Mouse (Mus musculus) limb, embryonic 11.5 days (tissue): ENCODE results near the gene Zbtb5. TPM values are rescaled to one million over a fixed set of nuclear protein-coding genes. Genes with fewer than 3 reads are reported as not detected.
A peak's percentile ranks its signal among the peaks of the same experiment; 100 is the strongest.
"Not testable (repeated sequence)": the region's sequence is repeated elsewhere in the genome, so short reads cannot be mapped to it uniquely, and the experiment has no call there.

ENCODE experiments used
- ATAC-seq: fragments of 200-750 bp; cut with Nextera tagmentation; 2 replicates; pipeline ENCODE4 v1.8.0; 2017; ENCODE audit warnings: low read depth; ENCODE audit not compliant: insufficient number of reproducible peaks, low FRiP score, low TSS enrichment
- DNase-seq: peaks from one replicate; pipeline ENCODE4 v3.0.0-alpha.2; 2015; ENCODE audit warnings: low spot score
- H3K27ac ChIP-seq: fragments of 300-500 bp; sonication (generic); replicated peaks from 2 replicates; pipeline ENCODE4 v1.5.1; 2014; ENCODE audit warnings: low read depth, mild to moderate bottlenecking, low read length
- H3K27me3 ChIP-seq: fragments of 300-500 bp; sonication (generic); 2 replicates; pipeline ENCODE4 v1.6.1; 2014; ENCODE audit warnings: mild to moderate bottlenecking, low read length, mixed read lengths; ENCODE audit not compliant: control insufficient read depth, insufficient read depth
- H3K36me3 ChIP-seq: fragments of 300-500 bp; sonication (generic); 2 replicates; pipeline ENCODE4 v1.6.1; 2014; ENCODE audit warnings: mild to moderate bottlenecking, low read length, moderate library complexity, mixed read lengths; ENCODE audit not compliant: control insufficient read depth, insufficient read depth
- H3K4me1 ChIP-seq: fragments of 300-500 bp; sonication (generic); 2 replicates; pipeline ENCODE4 v1.6.1; 2014; ENCODE audit warnings: low read length, mixed read lengths; ENCODE audit not compliant: control insufficient read depth, insufficient read depth
- H3K4me2 ChIP-seq: fragments of 300-500 bp; sonication (generic); 2 replicates; pipeline ENCODE4 v1.6.1; 2014; ENCODE audit warnings: low read depth, mild to moderate bottlenecking, moderate library complexity; ENCODE audit not compliant: severe bottlenecking
- H3K4me3 ChIP-seq: fragments of 300-500 bp; sonication (generic); 2 replicates; pipeline ENCODE4 v1.5.1; 2014; ENCODE audit warnings: low read depth, low read length
- H3K9ac ChIP-seq: fragments of 300-500 bp; sonication (generic); 2 replicates; pipeline ENCODE4 v1.6.1; 2014; ENCODE audit warnings: mild to moderate bottlenecking, low read length
- H3K9me3 ChIP-seq: fragments of 300-500 bp; sonication (generic); 2 replicates; pipeline ENCODE4 v1.6.1; 2016; ENCODE audit warnings: low read length; ENCODE audit not compliant: control insufficient read depth
- WGBS: fragments of 180-500 bp; shearing (Covaris S2); extraction: QIAGEN DNeasy Blood & Tissue Kit; methylation state at CpG from one replicate; pipeline ENCODE4 v1.1.7; 2014; 5-methylcytosine and 5-hydroxymethylcytosine counted together
- polyA plus RNA-seq: library from polyadenylated mRNA; unstranded; fragments of >200 nt; fragmentation: Nextera tagmentation; extraction: Ambion mirVana; gene quantifications from 2 replicates; pipeline ENCODE4 v1.2.1, GENCODE M21; 2014

The Zbtb5 gene
- 41.1 and 41.8 TPM in 2 replicates for polyA plus RNA-seq

- DNase-seq (peak; percentile 99), ATAC-seq (peak; percentile 99)
- Histone ChIP-seq H3K9me3 (no peaks in the 10 kb centered on the region), H3K4me3 (peak within 1 kb of the TSS; percentile 80), H3K4me2 (peak within 1 kb of the TSS; percentile 57), H3K27ac (peak within 1 kb of the TSS; percentile 94), H3K4me1 (peaks cover 6% of the 10 kb centered on the region), H3K9ac (peak within 1 kb of the TSS; percentile 87), H3K36me3 (no peaks in the 10 kb centered on the region), H3K27me3 (no peaks in the 10 kb centered on the region)
- under 1% methylated on average over 62 of the region's 63 CpGs for whole genome bisulfite sequencing
Observed at GRCm38 (mm10) chr4:45012105-45012975, at the start of gene Zbtb5. Gene Zbtb5 (minus strand): TSS chr4:45012412.

DNA sequence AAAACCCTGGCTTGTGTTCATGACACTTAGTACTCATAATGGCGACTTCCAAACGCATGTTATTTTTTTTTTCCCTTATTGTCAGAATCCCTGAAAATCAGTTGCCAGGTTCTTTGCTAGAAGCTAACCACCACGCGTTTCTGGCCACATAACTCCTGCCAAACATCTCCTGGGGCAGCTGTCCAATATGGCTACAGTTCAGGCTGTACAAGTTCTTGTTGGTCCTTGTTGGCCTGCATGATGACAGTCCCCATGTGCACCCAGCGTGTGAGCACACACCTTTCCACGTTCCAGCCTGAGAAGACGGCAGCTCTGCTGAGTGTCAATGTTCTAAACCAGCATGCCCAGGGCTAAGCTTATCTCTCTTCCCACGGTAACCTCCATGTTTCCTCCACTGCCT, 43.2 kb upstream of the Zbtb5 start:
- 85% methylated on average over 8 of the region's 8 CpGs for WGBS
- H3K4me2 ChIP-seq = no peak overlapping the region
- H3K4me1 ChIP-seq = no peaks in the 10 kb centered on the region
- H3K27ac ChIP-seq = no peak overlapping the region
- ATAC-seq = no peak
- H3K27me3 ChIP-seq = no peaks in the 10 kb centered on the region
- H3K36me3 ChIP-seq = peaks cover 3% of the 10 kb centered on the region; the same call in 1 of the 2 replicates
- no peak for DNase-seq
- no peak overlapping the region for H3K4me3 ChIP-seq
- H3K9me3 ChIP-seq = no peaks in the 10 kb centered on the region
- H3K9ac ChIP-seq = no peak overlapping the region

- no peak overlapping the region for H3K27ac ChIP-seq
- ATAC-seq (no peak), DNase-seq (no peak)
- peaks cover 3% of the 10 kb centered on the region; the same call in 1 of the 2 replicates for H3K36me3 ChIP-seq
- no peak overlapping the region for H3K4me2 ChIP-seq
- no peaks in the 10 kb centered on the region for H3K4me1 ChIP-seq
- no peak overlapping the region for H3K4me3 ChIP-seq
- no peak overlapping the region for H3K9ac ChIP-seq
- 53% methylated on average over 3 of the region's 3 CpGs for WGBS
- no peaks in the 10 kb centered on the region for H3K9me3 ChIP-seq
- no peaks in the 10 kb centered on the region for H3K27me3 ChIP-seq
Observed at GRCm38 (mm10) chr4:45054862-45055261, 42.6 kb upstream of the Zbtb5 start.

DNA sequence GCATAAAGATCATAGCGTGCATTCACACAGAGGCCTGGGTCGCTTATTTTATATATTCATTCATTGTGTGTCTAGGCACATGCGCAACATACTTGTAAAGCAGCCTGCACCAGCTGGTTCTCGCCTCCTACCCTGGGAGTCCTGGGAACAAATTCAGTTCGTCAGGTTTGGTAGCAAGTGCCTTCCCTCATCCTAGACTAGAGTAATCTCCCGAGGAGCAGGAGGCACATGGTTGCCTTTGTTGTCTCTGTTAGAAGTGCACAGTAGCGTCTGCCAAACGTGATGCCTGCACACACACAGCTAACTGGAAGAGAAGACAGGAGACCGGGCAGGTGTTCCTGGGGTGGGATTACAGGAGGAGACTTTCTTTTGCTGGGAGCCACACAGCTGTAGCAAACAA, 35.7 kb upstream of the Zbtb5 start:
- 81% methylated on average over 9 of the region's 9 CpGs for whole genome bisulfite sequencing
- DNase-seq = no peak
- Histone ChIP-seq H3K4me1 (no peaks in the 10 kb centered on the region), H3K36me3 (peaks cover 7% of the 10 kb centered on the region; the same call in 1 of the 2 replicates), H3K9ac (no peak overlapping the region), H3K4me2 (no peak overlapping the region), H3K27me3 (no peaks in the 10 kb centered on the region), H3K27ac (no peak overlapping the region), H3K4me3 (no peak overlapping the region), H3K9me3 (no peaks in the 10 kb centered on the region)
- no peak for ATAC-seq

- Histone ChIP-seq H3K36me3 (peaks cover 7% of the 10 kb centered on the region; the same call in 1 of the 2 replicates), H3K4me1 (no peaks in the 10 kb centered on the region)
- WGBS = 88% methylated on average over 9 of the region's 9 CpGs
Observed at GRCm38 (mm10) chr4:45047286-45047887, 35.2 kb upstream of the Zbtb5 start.

DNA sequence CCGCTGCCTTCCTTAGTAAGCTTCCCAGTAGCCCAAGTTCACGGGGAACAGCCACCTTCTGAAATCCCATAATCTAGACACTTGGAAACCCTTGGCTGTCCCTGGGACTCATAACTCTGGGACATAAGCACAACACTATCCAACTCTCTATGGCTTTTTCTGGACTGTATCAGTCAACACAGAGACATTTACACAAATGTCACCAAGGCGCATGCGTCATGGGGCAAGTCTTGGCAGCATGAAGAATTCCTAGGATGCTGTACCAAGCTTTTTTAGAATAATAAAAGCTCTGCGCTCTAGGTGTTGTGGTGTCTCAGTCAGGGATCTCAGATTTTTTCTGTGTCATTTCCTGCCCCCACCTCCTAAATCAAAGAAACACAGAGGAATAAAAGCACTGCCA, 34.5 kb upstream of the Zbtb5 start:
- Histone ChIP-seq H3K36me3 (peaks cover 8% of the 10 kb centered on the region; the same call in 1 of the 2 replicates), H3K4me3 (no peak overlapping the region)

More at GRCm38 (mm10) chr4:45047286-45047887, 35.2 kb upstream of the Zbtb5 start:
- Histone ChIP-seq H3K9me3 (no peaks in the 10 kb centered on the region), H3K27me3 (no peaks in the 10 kb centered on the region), H3K27ac (no peak overlapping the region), H3K4me2 (no peak overlapping the region), H3K9ac (no peak overlapping the region), H3K4me3 (no peak overlapping the region)
- ATAC-seq = no peak
- DNase-seq = no peak

DNA sequence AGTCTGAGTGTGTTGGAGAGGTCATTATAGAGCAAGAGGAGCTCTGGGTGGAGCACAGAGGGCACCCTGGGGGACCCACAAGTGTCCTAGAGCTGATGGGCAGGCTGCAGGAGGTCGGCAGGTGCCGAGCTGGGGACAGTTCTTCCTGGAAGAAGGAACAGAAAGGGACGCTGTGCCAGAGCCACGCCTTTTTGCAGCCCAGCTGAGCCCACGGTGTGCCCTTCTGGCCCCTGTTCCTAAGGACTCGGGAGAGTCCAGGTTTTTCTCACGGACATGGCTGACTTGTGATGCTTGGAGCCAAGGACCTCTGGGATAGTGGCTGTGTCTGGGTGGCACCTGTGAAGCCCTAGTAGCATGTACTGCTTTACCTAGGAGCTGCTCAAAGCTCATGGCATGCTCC, 28.6 kb upstream of the Zbtb5 start:
- H3K27me3 ChIP-seq = no peaks in the 10 kb centered on the region
- no peaks in the 10 kb centered on the region for H3K9me3 ChIP-seq
- H3K4me2 ChIP-seq = no peak overlapping the region
- no peak overlapping the region for H3K4me3 ChIP-seq
- H3K4me1 ChIP-seq = no peaks in the 10 kb centered on the region
- DNase-seq = no peak
- no peak for ATAC-seq
- H3K27ac ChIP-seq = no peak overlapping the region
- WGBS = 83% methylated on average over 7 of the region's 7 CpGs
- H3K36me3 ChIP-seq = peaks cover 10% of the 10 kb centered on the region; the same call in 1 of the 2 replicates
- no peak overlapping the region for H3K9ac ChIP-seq

More for the DNA sequence above, 34.5 kb upstream of the Zbtb5 start:
- no peak for DNase-seq
- H3K9me3 ChIP-seq = no peaks in the 10 kb centered on the region
- ATAC-seq = no peak
- WGBS = 93% methylated on average over 5 of the region's 5 CpGs
- H3K4me2 ChIP-seq = no peak overlapping the region
- no peaks in the 10 kb centered on the region for H3K27me3 ChIP-seq
- H3K4me1 ChIP-seq = no peaks in the 10 kb centered on the region
- H3K9ac ChIP-seq = no peak overlapping the region
- no peak overlapping the region for H3K27ac ChIP-seq

DNA sequence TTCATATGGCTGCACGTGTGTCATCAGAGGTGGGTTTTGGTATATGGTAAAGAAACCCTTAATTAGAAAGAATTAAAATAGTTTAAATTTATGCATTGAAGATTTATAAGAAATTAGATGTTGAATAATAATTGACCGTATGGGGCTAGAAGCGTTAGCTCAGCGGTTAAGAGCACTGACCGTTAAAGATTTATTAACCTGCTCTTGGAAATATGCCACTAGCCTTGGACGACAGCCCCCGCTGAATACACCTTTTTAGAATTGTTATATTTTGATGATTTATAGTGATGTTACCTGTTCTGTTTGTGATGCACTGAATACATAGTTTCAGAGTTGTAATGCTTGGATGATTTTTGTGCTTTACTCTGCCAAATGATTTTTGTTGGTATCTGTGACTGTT, 27.3 kb upstream of the Zbtb5 start:
- 90% methylated on average over 7 of the region's 7 CpGs for WGBS
- not testable (repeated sequence) for H3K9me3 ChIP-seq, H3K9ac ChIP-seq, H3K36me3 ChIP-seq, H3K4me1 ChIP-seq, H3K27ac ChIP-seq, DNase-seq, H3K27me3 ChIP-seq, H3K4me3 ChIP-seq, ATAC-seq, H3K4me2 ChIP-seq
